Mouse (Mus musculus) thymus, postnatal 4 days (tissue): ENCODE results near the gene Pgm2l1.

Source experiments
- DNase-seq: peaks from one replicate; pipeline ENCODE4 v3.0.0; 2021

The Pgm2l1 gene

DNA sequence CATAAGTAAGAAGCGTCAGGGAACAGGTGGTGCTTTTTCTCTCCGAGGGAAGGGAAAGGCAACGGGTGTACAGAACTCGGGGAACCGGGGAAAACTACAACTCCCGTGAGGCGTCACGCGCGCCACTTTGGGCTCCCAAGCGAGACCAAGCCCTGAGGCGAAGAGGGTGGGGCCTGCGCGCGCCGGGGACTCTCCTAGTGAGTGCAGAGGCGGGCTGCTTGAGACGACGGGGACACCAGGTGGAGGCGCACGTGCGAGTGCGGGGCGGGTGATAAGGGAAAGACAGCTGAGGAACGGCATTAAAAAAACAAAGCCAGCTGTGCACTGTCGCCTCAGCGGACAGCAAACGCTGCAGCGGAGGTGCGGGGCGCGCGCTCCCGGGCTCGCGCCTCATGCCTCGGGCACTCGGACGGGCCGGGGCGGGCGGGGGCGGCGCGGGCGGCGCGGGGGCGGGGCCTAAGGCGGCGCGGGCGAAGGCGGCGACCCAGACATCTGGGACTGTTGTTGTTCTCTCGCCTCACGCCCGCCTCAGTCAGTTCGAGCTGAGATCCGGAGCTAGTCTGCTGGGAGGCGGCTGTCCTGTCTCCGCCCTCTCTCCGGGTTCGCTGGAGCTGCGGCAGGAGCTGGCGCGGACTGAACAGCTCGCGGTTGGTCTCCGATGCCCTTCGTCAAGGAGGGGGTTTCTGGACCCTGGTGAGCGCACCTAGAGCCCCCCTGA is at the start of gene Pgm2l1:
Gene Pgm2l1 (plus strand): TSS at position 237 of the 718 bp plus-strand sequence.
- peak; percentile 98 for DNase-seq

DNA sequence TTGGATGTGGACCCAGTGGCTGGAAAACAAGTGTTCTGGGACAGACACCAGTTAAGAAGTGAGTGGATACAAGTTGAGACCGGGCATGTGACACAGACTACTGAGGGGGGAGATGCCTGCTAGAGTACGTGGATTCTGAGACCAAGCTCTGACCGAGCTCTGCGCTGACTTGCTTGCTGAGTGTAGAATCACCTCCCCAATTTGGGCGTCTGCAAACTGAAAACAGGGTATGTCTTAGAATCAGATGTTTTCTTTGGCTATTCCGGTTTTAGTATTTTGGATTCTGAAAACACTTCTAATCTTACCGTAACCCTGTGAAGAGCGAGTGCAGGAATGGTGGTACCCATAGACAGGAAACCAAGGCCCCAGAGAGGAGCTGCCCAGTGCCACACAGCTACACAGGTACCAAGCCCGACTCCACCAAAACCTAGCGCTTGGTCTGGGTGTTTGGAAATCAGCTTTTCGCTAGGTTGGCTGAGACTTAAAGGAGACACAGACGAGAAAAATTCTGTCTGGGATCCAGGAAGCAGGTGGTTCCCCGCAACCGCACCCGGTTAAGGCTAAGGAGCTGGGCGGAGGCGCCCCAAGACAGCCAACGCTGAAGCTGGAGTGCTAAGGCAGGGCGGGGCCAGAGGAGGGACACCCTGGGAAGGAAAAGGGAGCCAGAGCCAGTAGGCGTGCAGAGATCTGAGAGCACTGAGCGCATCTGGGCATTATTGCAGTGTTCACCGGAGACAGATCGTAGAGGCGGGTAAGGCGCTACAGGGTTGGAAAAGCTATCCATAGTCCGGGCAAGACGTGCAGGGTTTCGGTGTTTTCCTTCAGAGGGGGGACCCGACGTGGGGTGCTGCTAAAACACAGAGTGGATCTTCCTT is 48.9 kb upstream of the Pgm2l1 start:
- peak; percentile 66 for DNase-seq

DNA sequence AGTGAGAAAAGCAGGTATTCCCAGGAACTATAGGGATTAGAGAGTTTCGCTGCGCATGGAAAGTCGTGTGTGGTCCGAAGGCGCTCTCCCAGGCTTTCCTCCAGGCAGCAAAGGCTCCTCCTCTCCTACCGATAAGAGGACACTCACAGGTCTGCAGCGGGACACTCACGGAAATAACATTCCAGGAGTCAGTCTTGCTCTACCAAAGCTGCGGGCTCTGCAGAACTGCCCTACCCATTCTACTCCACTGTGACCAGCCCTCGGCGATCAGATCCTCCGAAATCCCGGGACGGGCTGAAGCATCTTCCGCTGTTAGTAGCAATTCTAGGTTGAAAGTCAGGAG is 48.3 kb upstream of the Pgm2l1 start:
- DNase-seq, result no peak

DNA sequence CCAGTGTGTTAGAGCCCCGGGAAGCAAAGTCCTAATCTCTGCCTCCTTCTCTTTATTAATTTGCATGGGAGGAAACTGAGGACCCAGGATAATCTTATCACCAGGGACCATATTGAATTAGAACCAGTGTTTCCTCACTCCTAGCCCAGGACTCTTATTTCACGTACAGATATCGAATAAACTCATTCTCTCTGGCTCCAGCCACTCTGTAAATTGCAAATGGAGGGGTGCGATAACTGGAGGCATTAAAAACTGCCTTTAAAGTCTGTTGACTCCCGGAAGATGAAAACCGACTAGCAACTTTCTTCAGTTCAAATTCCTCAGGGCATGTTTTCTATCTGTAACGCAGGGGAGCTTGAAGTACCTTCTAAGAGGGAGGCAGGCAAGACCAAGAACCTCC is 47.8 kb upstream of the Pgm2l1 start:
- DNase-seq, result no peak

DNA sequence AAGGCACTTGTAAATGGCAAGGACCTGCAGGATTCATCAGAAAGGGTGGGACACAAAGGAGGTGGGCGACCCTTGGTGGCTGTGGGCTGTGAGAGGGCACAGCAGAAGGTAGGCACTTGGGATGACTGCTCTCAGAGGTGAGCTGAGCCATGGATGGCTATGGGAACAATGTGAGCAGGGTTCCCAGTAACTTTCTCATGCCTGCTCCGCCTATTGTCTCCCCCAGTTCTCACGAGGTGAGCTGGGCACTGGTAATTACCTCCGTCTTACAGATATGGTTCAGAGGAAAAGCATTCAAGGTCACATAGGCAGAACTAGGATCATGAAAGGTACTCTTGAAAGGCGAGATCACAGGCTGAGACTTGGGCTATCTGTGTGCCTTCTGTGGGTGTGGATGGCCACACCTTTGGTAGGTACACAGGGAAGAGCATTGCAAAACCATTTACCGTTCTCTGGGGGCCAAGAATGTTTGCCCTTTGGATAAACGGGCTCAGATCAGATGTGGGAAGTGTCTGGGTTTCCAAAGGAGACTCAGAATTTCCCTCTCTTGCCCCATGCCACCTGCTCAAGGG is 47.3 kb upstream of the Pgm2l1 start:
- DNase-seq, result no peak

DNA sequence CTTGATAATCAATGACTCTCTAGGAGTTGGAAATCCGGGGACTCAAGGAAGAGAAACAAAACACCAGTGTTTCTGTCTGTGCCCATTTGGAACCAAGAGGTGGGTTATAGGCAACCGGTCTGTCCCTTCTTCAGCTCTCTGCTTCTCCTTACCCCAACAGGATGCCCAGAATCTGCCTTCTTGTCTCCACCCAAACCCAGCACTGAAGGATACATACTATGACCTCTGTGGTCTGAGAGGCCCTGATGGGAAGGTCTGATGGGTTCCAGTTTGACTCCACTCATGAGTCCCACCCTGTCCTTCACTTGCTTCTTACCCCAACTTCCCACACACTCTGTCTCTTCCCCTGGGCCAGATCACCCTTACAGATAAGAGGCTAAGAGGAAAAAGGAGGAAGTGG is 46.0 kb upstream of the Pgm2l1 start:
- DNase-seq, result no peak

DNA sequence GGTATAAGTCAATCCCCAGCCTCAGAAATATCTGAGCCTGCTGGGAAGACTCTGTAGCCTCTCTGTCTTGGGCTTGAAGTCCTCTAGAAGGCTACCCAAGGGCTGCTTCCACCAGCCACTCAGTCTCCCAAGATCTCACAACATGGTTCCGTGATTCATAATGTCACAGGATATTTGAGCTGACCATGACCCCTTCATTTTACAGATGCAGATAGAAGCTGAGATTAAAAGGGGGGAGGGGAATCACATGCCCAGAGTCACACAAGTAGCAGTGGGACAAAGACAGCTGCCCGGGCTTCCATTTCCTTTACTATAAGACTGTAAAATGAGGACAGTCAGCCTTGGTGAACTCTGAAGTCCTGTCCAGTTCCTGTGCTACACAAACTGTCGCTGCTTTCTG is 45.6 kb upstream of the Pgm2l1 start:
- DNase-seq, result no peak

DNA sequence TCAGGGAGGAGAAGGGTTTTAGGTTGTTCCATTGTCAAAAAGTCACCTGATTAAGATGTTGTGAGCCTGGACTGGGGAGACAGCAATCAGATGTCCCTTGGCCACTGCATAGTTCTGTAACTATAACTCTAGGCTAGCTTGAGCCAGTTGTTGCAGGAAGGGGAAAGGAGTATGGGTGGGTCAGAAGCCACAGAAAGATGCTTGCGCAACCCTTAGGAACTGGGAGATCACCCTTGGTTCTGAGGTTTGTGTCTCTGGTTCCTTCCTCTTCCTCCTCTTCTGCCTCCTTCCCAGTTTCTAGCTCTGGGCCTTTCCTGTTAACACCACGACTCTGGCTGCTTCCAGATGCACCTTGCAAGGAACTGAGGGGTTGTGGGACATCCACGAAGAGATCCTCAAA is 44.8 kb upstream of the Pgm2l1 start:
- DNase-seq, result no peak

DNA sequence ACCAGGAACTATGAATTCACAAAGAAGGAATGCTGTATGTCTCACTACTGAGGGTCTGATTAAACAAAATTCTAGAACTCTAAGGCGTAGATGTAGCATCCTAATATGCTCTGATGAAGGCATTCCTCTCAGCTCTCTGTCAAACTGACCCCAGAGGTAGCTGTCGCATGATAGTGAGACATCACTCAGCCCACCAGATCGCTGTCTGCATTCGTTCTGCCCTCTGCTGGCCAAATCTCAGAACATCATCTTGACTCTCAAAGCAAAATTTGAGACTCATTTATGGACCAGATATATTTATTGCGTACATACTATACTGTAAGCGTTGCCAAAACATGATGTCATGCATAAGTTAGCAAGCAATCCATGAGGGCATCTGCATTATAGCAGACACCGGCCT is 39.6 kb upstream of the Pgm2l1 start:
- peak; percentile 73 for DNase-seq

DNA sequence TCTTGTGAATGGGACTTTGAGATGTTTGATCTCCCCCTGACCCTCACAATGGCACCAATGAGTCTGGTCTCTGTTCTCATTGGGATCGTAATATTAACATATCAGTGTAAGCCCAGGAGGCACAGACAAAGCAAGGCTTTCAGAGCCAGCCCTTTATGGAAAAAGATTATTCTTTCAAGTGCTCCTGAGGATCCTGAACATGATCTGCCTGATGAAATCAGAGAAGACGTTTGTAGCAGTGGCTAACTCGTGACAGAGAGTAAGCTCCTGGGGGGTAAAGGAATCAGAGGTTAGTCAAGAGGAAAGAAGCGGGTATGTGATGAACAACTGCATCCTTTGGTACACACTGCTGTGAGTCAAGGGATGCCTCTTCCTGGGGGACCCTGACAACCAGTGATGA is 37.0 kb upstream of the Pgm2l1 start:
- no peak for DNase-seq

DNA sequence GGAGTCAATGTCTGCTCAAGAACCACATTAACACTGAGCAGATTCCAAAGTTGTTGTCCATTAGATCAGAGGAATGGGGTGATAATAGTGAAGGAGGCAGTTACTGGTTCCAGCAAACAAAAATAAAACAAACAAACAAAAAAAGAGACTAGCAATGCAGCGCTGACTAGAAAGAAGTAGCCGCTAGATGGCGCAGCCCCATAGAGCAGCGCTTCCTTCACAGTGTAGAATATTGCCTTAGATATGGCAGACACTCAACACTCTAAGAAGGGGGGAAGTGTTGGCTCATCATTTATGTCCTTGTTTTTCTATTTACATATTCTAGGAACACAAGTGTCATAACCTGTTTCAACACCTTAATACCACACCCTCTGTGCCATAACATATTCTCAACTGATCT is 36.4 kb upstream of the Pgm2l1 start:
- DNase-seq, result peak; percentile 86

DNA sequence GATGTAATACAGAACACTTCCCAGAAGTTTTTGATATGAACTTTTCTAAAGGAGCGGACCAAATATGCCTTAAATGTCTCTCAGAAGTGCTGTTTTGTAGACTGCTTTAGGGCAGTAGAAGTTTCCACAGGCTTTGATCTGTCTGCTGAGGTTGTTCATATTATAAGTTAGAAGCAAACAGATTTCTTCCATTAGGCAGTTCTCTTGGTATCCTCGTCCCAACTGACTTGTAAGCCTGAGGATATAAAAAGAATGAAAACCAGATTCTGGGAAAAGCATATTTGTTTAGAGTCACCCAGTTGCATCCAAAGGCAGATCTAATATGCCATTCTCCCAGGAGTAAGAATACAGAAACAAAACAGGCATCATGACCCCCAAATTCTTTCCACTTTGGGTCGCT is 26.0 kb upstream of the Pgm2l1 start:
- no peak for DNase-seq

DNA sequence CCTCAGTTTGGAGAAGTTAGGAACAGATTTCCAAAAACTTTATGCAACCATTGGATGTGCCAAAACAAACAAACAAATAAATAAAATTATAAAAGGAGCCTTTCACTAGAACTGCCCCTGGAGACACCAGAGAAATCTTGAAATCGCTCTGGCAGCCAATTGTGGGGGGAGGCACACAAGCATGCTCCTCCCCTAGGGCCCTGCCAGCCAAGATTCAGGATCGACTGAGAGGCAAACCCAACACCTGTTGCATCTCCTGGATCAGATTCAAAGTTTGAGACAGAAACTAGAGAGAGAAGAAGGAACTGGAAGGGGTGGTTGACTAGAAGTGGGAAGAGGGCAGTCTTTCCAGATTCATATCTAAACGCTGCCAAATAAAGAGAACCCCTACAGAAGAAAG is 23.6 kb upstream of the Pgm2l1 start:
- no peak for DNase-seq

DNA sequence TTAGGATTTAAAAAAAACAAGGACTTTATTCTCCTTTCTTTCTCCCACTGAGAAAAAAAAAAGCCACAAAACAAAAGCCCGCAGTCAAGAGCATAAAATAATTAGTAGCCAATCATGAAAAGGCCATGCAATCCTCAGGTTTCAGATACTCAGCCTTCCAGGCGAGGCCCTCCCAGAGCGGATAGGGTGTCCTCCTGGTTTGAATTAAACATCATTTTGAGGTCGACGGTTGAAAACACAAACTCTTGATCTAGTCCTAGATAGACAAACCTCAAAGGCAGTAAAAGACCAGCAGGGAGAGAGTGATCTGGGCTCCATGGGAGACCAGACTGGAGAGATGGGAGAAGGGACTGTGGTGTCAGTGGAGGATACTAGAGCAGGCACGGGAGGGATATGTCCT is 22.3 kb upstream of the Pgm2l1 start:
- no peak for DNase-seq

DNA sequence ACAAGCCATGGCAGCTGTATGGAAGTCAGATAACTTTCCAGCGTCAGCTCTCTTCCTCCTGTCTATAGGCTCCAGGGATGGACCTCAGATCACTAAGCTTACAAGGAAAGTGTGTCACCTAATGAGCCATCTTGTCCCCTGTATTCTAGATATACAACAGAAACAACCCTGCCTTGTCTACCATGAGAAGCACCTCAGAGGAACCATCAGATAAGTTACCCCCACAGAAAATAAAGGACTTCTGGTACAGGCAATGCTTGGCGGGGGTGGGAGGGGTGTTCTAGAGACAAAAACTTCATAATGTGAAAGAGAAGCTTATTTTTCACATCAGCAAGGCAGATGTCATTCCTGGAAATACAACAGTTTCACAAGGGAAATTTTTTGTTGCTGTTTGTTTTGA is 21.1 kb upstream of the Pgm2l1 start:
- DNase-seq, result no peak

DNA sequence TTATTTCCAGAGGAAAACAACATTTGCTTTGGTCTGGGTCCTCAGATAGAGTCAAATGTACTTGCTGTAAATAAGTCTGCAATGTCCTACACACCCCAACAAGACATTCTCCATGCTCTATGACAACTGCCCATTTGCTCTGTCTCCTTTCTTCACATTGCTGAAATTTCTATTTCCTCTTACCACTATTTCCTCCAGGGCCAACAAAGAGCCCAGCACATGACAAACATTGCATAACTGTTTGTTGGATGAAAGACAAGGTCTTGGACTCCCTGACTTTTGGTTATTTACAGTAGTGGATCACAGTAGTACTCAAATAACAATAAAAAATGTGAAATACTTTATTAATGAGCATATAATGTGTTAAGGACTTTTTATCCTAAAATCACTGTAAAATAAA is 19.3 kb upstream of the Pgm2l1 start:
- DNase-seq, result no peak

DNA sequence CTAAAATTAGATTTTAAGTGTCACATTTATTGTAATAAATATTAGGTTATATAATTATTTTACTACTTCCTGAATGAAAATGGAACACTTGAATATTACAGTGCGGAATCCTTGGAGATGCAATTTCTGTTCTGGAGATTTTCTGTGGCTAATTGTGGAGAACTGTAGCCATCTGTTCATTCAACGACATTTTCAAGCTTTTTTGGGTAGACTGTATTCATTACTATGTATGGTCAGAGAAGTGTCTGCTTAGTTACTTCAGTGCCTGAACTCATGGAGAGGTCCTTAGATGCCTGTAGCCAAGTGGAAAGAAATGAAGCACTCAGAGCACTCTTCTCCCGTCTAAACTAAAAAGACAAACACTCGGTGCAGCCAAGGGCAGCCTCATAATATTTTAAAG is 12.9 kb upstream of the Pgm2l1 start:
- no peak for DNase-seq

DNA sequence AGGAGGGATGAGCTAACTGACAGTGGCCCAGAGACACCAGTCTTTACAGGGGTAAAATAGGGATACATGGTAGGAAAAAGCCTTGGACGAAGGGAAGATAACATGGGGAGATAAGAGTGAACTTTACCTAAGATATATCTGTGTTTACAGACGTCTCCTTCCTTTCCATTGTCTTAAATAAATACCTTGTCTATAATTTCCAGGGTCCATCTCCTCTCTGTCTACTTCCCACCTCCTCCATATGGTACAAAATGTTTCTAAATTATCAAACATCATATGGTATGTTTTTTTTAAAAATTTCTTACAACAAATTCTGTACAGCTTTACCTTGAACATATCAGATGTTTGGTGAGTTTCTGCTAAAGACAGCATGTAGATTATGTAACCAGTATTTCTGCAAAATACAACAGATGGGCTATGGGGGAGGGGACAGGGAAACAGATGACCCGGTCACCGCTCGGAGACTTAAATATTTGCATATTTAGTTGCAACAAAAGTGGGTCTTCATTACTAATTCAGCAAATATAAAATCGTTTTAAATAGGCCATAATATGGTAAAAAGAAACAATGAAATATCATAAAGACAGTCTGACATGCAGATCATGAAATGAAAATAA is 12.0 kb upstream of the Pgm2l1 start:
- DNase-seq, result no peak

DNA sequence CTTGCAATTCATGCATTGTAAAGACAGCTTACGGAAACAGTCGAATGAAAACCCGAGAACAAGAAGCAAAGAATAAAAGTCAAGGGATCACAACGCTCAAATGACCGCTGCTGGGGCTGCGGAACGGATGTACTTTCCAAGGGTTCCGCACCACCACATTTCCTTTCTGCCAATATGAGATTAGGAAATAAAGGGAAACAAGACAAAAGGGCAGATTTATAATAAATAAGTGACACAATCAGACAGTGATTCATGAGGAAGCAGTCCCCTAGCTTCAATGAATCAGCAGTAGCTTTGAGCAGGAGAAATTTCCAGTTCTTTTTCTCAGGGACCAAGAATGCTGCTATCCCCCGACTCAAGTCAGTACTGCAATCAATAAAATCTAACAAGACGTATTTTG is 11.2 kb upstream of the Pgm2l1 start:
- DNase-seq, result no peak

DNA sequence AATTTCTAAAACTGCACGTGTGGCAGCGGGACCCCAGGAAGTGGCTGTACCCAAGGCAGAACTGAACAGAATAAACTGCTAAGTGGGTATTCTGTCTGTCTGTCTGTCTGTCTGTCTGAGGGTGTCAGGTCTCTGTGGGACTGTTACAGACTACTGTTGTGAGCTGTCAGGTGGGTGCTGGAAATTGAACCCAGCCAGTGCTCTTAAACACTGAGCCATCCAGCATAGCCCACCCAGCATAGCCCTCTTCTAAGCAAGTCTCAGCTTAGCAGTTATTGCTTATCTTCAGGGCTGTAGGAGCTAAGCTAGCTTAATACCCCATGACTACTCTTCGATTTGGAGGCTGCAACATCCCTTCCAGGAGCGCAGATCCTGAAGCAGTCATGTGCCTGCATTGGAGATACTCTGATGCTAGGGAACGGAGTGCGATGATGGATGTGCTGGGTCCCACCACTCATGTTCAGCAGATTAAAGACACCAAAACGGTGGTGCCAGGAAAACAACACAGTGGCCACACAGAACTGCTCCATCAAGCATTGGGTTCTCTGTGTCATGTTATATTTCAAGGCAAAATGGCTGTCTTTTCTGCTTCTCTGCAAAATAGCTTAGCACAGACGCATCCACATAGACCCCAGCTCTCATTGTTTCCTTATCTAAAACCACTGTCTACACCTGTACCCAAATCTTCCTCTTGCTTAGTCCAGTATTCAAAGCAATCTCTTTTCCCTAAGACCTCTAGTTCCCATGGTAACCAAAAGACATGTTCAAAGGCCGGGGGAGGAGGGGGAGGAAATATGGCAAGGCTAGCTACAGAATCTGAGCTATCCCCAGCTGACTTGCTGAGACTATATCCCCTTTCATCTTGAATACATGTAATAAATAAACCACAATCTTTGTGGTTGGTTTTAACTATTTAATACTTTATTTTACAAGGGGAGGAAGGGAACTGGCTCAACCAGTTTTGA is 10.3 kb upstream of the Pgm2l1 start:
- DNase-seq, result no peak

DNA sequence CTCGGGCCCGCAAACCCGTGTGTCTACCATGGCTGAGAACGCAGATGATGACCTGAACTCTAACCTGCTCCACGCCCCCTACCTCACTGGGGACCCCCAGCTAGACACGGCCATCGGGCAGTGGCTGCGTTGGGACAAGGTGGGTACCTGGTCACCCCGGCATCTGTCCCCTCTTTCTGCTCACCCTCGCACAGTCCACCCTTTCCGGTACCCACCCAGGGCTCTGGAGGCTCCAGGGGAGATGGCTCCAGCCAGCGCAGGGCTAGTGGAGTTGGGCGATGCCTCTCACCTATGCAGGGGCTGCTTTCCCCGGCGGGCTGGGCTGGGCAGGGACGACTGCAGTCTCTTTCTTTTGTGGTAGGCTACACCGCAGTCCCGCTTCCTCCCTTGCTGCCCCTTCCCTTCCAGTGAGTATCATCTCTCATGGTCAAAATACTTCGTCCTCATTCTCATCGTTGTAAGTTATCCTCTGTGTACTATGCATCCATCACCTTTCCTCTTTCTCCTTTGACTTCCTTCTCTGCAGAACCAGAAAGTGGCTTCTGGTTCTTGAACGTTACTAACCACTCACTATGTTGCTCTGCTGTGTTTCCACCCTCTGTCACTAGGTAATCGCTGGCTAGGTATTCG is 817 bp downstream of the Pgm2l1 start:
- DNase-seq, result peak; percentile 65

DNA sequence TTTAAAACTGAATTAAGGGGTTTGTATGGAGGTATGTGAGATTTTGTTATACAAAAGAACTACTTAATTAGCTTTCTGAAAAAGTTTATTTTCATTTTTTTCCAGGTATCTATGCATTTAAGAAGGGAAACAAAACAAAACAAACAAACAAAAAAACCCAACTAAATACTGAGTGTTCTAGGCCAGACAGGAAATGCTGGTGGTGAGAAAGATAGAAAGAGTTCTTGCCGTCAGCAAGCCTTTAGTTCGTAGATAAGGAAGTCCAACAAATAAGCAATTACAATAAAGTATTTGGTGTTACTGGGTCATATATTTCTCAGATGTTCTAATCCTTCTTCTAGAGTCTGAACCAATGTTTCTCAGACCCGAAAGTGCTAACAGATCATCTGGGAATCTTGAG is 1.8 kb downstream of the Pgm2l1 start:
- no peak for DNase-seq
